Mouse (Mus musculus): ENCODE results near the gene Tmx2. TPM values are rescaled to one million over a fixed set of nuclear protein-coding genes. Genes with fewer than 3 reads are reported as not detected.
"Not testable (repeated sequence)": the region's sequence is repeated elsewhere in the genome, so short reads cannot be mapped to it uniquely, and the experiment has no call there.

The Tmx2 gene
- polyA plus RNA-seq (2014; fragmentation: Nextera tagmentation; extraction: Ambion mirVana): 119 and 130 TPM in 2 replicates

DNA sequence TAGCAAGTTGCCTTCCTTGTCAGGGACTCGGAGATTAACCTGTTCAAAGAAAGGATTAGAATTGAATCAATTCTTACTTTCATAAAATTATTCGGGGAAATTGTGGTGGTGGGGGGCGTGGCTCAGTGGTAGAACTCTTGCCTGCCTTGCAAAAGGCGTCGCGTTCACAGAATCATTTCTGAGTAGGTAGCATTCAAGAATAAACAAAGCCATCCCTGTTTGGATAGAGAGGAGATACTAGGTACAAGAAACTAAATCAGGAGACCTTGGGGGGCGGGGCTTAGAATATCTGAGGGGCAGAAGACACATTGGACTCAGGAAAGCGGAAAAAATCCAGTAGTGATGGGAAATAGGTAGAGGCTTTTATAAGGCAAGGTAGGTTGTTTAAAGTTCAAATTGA lies at the start of gene Tmx2:
Gene Tmx2, minus strand, starts transcription at position 125 of the 400 bp plus-strand sequence.
- ATAC-seq (ENCODE audit: insufficient number of reproducible peaks, insufficient read depth, low FRiP score, low read depth): no peak
- Histone ChIP-seq H3K9ac (replicated peaks; ENCODE audit: low read depth, low read length) (peak within 1 kb of the TSS; percentile 77), H3K27me3 (ENCODE audit: control insufficient read depth, insufficient read depth, low read length) (no peaks in the 10 kb centered on the region), H3K4me1 (ENCODE audit: control insufficient read depth, insufficient read depth, low read length) (peaks cover 13% of the 10 kb centered on the region; the same call in 1 of the 2 replicates), H3K4me2 (replicated peaks; ENCODE audit: low read depth, low read length) (peak within 1 kb of the TSS; percentile 80), H3K36me3 (ENCODE audit: control insufficient read depth, insufficient read depth, low read length) (peaks cover 4% of the 10 kb centered on the region; the same call in 1 of the 2 replicates), H3K9me3 (ENCODE audit: control insufficient read depth, low read depth, low read length) (no peaks in the 10 kb centered on the region), H3K27ac (ENCODE audit: low read length) (peak within 1 kb of the TSS; percentile 79), H3K4me3 (ENCODE audit: low read depth, low read length) (peak within 1 kb of the TSS; percentile 98)
- WGBS: 14% methylated on average over 8 of the region's 8 CpGs

DNA sequence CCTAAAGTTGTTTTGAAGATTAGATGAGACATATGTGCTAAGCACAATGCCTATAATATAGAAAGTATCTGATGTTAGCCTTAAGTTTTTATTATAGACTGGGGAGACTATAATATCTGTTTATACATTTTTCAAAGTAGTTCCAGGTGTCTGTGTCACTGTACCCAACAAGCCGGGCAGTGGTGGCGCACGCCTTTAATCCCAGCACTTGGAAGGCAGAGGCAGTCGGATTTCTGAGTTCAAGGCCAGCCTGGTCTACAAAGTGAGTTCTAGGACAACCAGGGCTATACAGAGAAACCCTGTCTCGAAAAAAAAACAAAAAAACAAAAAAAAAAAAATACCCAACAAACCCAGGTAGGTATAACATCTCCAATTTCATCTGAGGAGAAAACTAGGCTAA lies 49.3 kb upstream of the Tmx2 start:
- not testable (repeated sequence) for H3K9me3 ChIP-seq (ENCODE audit: control insufficient read depth, low read depth, low read length); ATAC-seq (ENCODE audit: insufficient number of reproducible peaks, insufficient read depth, low FRiP score, low read depth); H3K9ac ChIP-seq (replicated peaks; ENCODE audit: low read depth, low read length); H3K4me2 ChIP-seq (replicated peaks; ENCODE audit: low read depth, low read length); H3K27me3 ChIP-seq (ENCODE audit: control insufficient read depth, insufficient read depth, low read length); H3K4me1 ChIP-seq (ENCODE audit: control insufficient read depth, insufficient read depth, low read length); H3K4me3 ChIP-seq (ENCODE audit: low read depth, low read length); H3K36me3 ChIP-seq (ENCODE audit: control insufficient read depth, insufficient read depth, low read length); H3K27ac ChIP-seq (ENCODE audit: low read length)
- WGBS: 84% methylated on average over 5 of the region's 5 CpGs

- WGBS: under 1% methylated on average over 39 of the region's 39 CpGs
- Histone ChIP-seq H3K4me1 (ENCODE audit: control insufficient read depth, insufficient read depth, low read length) (peaks cover 9% of the 10 kb centered on the region), H3K27me3 (ENCODE audit: control insufficient read depth, insufficient read depth, low read length) (no peaks in the 10 kb centered on the region), H3K9ac (replicated peaks; ENCODE audit: low read depth, low read length) (peak within 1 kb of the TSS; percentile 48), H3K36me3 (ENCODE audit: control insufficient read depth, insufficient read depth, low read length) (peaks cover 10% of the 10 kb centered on the region; the same call in 1 of the 2 replicates), H3K4me3 (ENCODE audit: low read depth, low read length) (peak within 1 kb of the TSS; percentile 61), H3K27ac (ENCODE audit: low read length) (peak within 1 kb of the TSS; percentile 44), H3K4me2 (replicated peaks; ENCODE audit: low read depth, low read length) (peak within 1 kb of the TSS; percentile 95), H3K9me3 (ENCODE audit: control insufficient read depth, low read depth, low read length) (no peaks in the 10 kb centered on the region)
- peak; percentile 97 for ATAC-seq (ENCODE audit: insufficient number of reproducible peaks, insufficient read depth, low FRiP score, low read depth)
These were observed 48.4 kb upstream of the Tmx2 start, which contains the start of gene Clp1 for GRCm38 (mm10) chr2:84727172-84727858. TSS of gene Clp1 (minus strand) at chr2:84727350.

DNA sequence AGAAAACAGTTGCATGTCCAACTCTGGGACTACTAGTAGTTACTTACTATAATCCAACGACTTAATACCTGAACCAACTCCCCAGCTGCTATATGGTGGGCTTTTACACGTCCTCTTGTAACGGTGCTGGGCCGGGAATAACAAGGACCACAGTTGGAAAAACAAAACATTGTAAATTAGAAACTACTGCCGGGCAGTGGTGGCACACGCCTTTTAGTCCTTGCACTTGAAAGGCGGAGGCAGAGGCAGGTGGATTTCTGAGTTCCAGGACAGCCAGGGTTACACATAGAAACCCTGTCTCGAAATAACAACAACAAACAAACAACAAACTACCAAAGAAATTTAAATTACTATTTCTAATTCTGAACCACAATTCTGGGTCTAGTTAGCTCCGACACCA lies 47.8 kb upstream of the Tmx2 start:
- no peak overlapping the region; the same call in 1 of the 2 replicates for H3K27ac ChIP-seq (ENCODE audit: low read length)
- ATAC-seq (ENCODE audit: insufficient number of reproducible peaks, insufficient read depth, low FRiP score, low read depth): no peak
- H3K36me3 ChIP-seq (ENCODE audit: control insufficient read depth, insufficient read depth, low read length): peaks cover 11% of the 10 kb centered on the region; the same call in 1 of the 2 replicates
- 6% methylated on average over 9 of the region's 9 CpGs for WGBS
- H3K4me2 ChIP-seq (replicated peaks; ENCODE audit: low read depth, low read length): peak overlapping the region; percentile 95
- peak overlapping the region; percentile 61 for H3K4me3 ChIP-seq (ENCODE audit: low read depth, low read length)
- H3K9ac ChIP-seq (replicated peaks; ENCODE audit: low read depth, low read length): peak overlapping the region; percentile 48
- H3K27me3 ChIP-seq (ENCODE audit: control insufficient read depth, insufficient read depth, low read length): no peaks in the 10 kb centered on the region
- no peaks in the 10 kb centered on the region for H3K9me3 ChIP-seq (ENCODE audit: control insufficient read depth, low read depth, low read length)
- H3K4me1 ChIP-seq (ENCODE audit: control insufficient read depth, insufficient read depth, low read length): peaks cover 9% of the 10 kb centered on the region

- H3K9ac ChIP-seq (replicated peaks; ENCODE audit: low read depth, low read length): no peak overlapping the region
- no peak overlapping the region for H3K4me3 ChIP-seq (ENCODE audit: low read depth, low read length)
- 93% methylated on average over 10 of the region's 10 CpGs for WGBS
- H3K9me3 ChIP-seq (ENCODE audit: control insufficient read depth, low read depth, low read length): no peaks in the 10 kb centered on the region
- ATAC-seq (ENCODE audit: insufficient number of reproducible peaks, insufficient read depth, low FRiP score, low read depth): no peak
- H3K27ac ChIP-seq (ENCODE audit: low read length): no peak overlapping the region
- no peaks in the 10 kb centered on the region for H3K27me3 ChIP-seq (ENCODE audit: control insufficient read depth, insufficient read depth, low read length)
- peaks cover 15% of the 10 kb centered on the region; the same call in 1 of the 2 replicates for H3K36me3 ChIP-seq (ENCODE audit: control insufficient read depth, insufficient read depth, low read length)
- peak overlapping the region; percentile 95; the same call in 1 of the 2 replicates for H3K4me2 ChIP-seq (replicated peaks; ENCODE audit: low read depth, low read length)
- H3K4me1 ChIP-seq (ENCODE audit: control insufficient read depth, insufficient read depth, low read length): peaks cover 9% of the 10 kb centered on the region
These were observed 46.8 kb upstream of the Tmx2 start for GRCm38 (mm10) chr2:84725770-84726169.

- ATAC-seq (ENCODE audit: insufficient number of reproducible peaks, insufficient read depth, low FRiP score, low read depth): no peak
- Histone ChIP-seq H3K9ac (replicated peaks; ENCODE audit: low read depth, low read length) (no peak overlapping the region), H3K4me1 (ENCODE audit: control insufficient read depth, insufficient read depth, low read length) (peaks cover 9% of the 10 kb centered on the region), H3K27ac (ENCODE audit: low read length) (no peak overlapping the region), H3K36me3 (ENCODE audit: control insufficient read depth, insufficient read depth, low read length) (peaks cover 15% of the 10 kb centered on the region; the same call in 1 of the 2 replicates), H3K9me3 (ENCODE audit: control insufficient read depth, low read depth, low read length) (no peaks in the 10 kb centered on the region), H3K4me2 (replicated peaks; ENCODE audit: low read depth, low read length) (no peak overlapping the region), H3K4me3 (ENCODE audit: low read depth, low read length) (no peak overlapping the region), H3K27me3 (ENCODE audit: control insufficient read depth, insufficient read depth, low read length) (no peaks in the 10 kb centered on the region)
- WGBS: 94% methylated on average over 14 of the region's 14 CpGs
These were observed 44.9 kb upstream of the Tmx2 start for GRCm38 (mm10) chr2:84723856-84724255.

GRCm38 (mm10) chr2:84721182-84721581 lies 42.2 kb upstream of the Tmx2 start:
- no peak for ATAC-seq (ENCODE audit: insufficient number of reproducible peaks, insufficient read depth, low FRiP score, low read depth)
- Histone ChIP-seq H3K27ac (ENCODE audit: low read length) (no peak overlapping the region), H3K9ac (replicated peaks; ENCODE audit: low read depth, low read length) (no peak overlapping the region), H3K27me3 (ENCODE audit: control insufficient read depth, insufficient read depth, low read length) (no peaks in the 10 kb centered on the region), H3K4me1 (ENCODE audit: control insufficient read depth, insufficient read depth, low read length) (peaks cover 3% of the 10 kb centered on the region), H3K9me3 (ENCODE audit: control insufficient read depth, low read depth, low read length) (no peaks in the 10 kb centered on the region), H3K4me3 (ENCODE audit: low read depth, low read length) (no peak overlapping the region), H3K4me2 (replicated peaks; ENCODE audit: low read depth, low read length) (no peak overlapping the region), H3K36me3 (ENCODE audit: control insufficient read depth, insufficient read depth, low read length) (peaks cover 15% of the 10 kb centered on the region; the same call in 1 of the 2 replicates)
- WGBS: 72% methylated on average over 3 of the region's 3 CpGs

DNA sequence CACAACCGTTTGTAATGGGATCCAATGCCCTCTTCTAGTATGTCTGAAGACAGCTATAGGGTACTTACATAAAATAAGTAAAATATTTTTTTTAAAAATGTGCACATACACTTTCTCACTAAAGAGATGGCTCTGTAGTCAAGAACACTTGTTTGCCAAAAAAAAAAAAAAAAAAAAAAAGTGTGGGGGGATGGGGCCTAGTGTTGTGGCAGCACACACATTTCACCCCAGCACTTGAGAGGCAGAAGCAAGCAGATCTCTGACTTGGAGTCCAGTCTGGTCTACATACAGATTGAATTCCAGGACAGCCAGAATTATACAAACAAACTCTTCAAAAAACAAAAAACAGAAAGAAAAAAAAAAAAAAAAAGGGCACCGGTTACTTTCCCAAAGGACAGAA lies 41.8 kb upstream of the Tmx2 start:
- H3K4me1 ChIP-seq (ENCODE audit: control insufficient read depth, insufficient read depth, low read length): no peaks in the 10 kb centered on the region; the same call in 1 of the 2 replicates
- 96% methylated on average over 2 of the region's 2 CpGs for WGBS
- ATAC-seq (ENCODE audit: insufficient number of reproducible peaks, insufficient read depth, low FRiP score, low read depth): no peak

More for the DNA sequence above, 41.8 kb upstream of the Tmx2 start:
- Histone ChIP-seq H3K36me3 (ENCODE audit: control insufficient read depth, insufficient read depth, low read length) (peaks cover 15% of the 10 kb centered on the region; the same call in 1 of the 2 replicates), H3K27ac (ENCODE audit: low read length) (no peak overlapping the region), H3K9me3 (ENCODE audit: control insufficient read depth, low read depth, low read length) (no peaks in the 10 kb centered on the region), H3K4me3 (ENCODE audit: low read depth, low read length) (no peak overlapping the region), H3K27me3 (ENCODE audit: control insufficient read depth, insufficient read depth, low read length) (no peaks in the 10 kb centered on the region), H3K9ac (replicated peaks; ENCODE audit: low read depth, low read length) (no peak overlapping the region), H3K4me2 (replicated peaks; ENCODE audit: low read depth, low read length) (no peak overlapping the region)
